Mouse (Mus musculus) small intestine, adult 2 months (tissue): ENCODE measurements around the gene Myt1l.

Experiments used
- CTCF ChIP-seq: fragments of 200-500 bp; IDR thresholded peaks from 2 replicates; pipeline ENCODE4 v1.5.1; 2012; ENCODE audit warnings: low read depth, mild to moderate bottlenecking, control low read depth, inconsistent platforms, low read length, moderate library complexity, mixed read lengths; ENCODE audit not compliant: insufficient replicate concordance, insufficient read length; ENCODE audit errors: extremely low read depth
- POLR2A ChIP-seq: fragments of 200-500 bp; IDR thresholded peaks from 2 replicates; pipeline ENCODE4 v1.6.1; 2012; ENCODE audit warnings: low read depth, mild to moderate bottlenecking, control low read depth, inconsistent platforms, low read length, moderate library complexity

GRCm38 (mm10) chr12:29855007-29855406 lies 326.8 kb downstream of the Myt1l start:
- TF ChIP-seq CTCF, result peak; percentile 59; the same call in 1 of the 2 replicates
- TF ChIP-seq POLR2A, result no peak
